Mouse (Mus musculus) forebrain, embryonic 11.5 days (tissue): ENCODE measurements around the gene Filip1l. TPM values are rescaled to one million over a fixed set of nuclear protein-coding genes. Genes with fewer than 3 reads are reported as not detected.

Experiments
- ATAC-seq: fragments of 200-750 bp; cut with Nextera tagmentation; replicated peaks from 2 replicates; pipeline ENCODE4 v1.8.0; 2017; ENCODE audit warnings: moderate TSS enrichment; ENCODE audit not compliant: low FRiP score
- DNase-seq: peaks from one replicate; pipeline ENCODE4 v3.0.0-alpha.2; 2017; ENCODE audit warnings: low spot score
- H3K27ac ChIP-seq: fragments of 300-500 bp; sonication (generic); 2 replicates; pipeline ENCODE4 v1.5.1; 2014; ENCODE audit warnings: low read depth, low read length
- H3K27me3 ChIP-seq: fragments of 300-500 bp; sonication (generic); 2 replicates; pipeline ENCODE4 v1.6.1; 2014; ENCODE audit warnings: mild to moderate bottlenecking, low read length, mixed read lengths; ENCODE audit not compliant: control insufficient read depth, insufficient read depth
- H3K36me3 ChIP-seq: fragments of 300-500 bp; sonication (generic); 2 replicates; pipeline ENCODE4 v1.6.1; 2014; ENCODE audit warnings: mild to moderate bottlenecking, low read length, moderate library complexity, mixed read lengths; ENCODE audit not compliant: control insufficient read depth, insufficient read depth
- H3K4me1 ChIP-seq: fragments of 300-500 bp; sonication (generic); replicated peaks from 2 replicates; pipeline ENCODE4 v1.6.1; 2014; ENCODE audit warnings: low read length, mixed read lengths; ENCODE audit not compliant: control insufficient read depth, insufficient read depth
- H3K4me2 ChIP-seq: fragments of 300-500 bp; sonication (generic); 2 replicates; pipeline ENCODE4 v1.6.1; 2014; ENCODE audit warnings: low read depth, mild to moderate bottlenecking, low read length, moderate library complexity, mixed read lengths; ENCODE audit not compliant: severe bottlenecking
- H3K4me3 ChIP-seq: fragments of 300-500 bp; sonication (generic); 2 replicates; pipeline ENCODE4 v1.5.1; 2014; ENCODE audit warnings: low read depth, low read length
- H3K9ac ChIP-seq: fragments of 300-500 bp; sonication (generic); 2 replicates; pipeline ENCODE4 v1.6.1; 2014; ENCODE audit warnings: low read length
- H3K9me3 ChIP-seq: fragments of 300-500 bp; sonication (generic); 2 replicates; pipeline ENCODE4 v1.6.1; 2016; ENCODE audit warnings: low read length, mixed read lengths; ENCODE audit not compliant: control insufficient read depth
- WGBS: fragments of 180-500 bp; shearing (Covaris S2); extraction: QIAGEN DNeasy Blood & Tissue Kit; methylation state at CpG from one replicate; pipeline ENCODE4 v1.1.7; 2014; 5-methylcytosine and 5-hydroxymethylcytosine counted together
- polyA plus RNA-seq: library from polyadenylated mRNA; unstranded; fragments of >200 nt; fragmentation: Nextera tagmentation; extraction: Ambion mirVana; gene quantifications from 2 replicates; pipeline ENCODE4 v1.2.1, GENCODE M21; 2014

The Filip1l gene
- polyA plus RNA-seq, 1 experiment from 2014 or later, result 10.0 TPM

- WGBS, result 87% methylated on average over 2 of the region's 2 CpGs
- Histone ChIP-seq H3K9me3 (no peaks in the 10 kb centered on the region), H3K4me3 (no peak overlapping the region), H3K4me2 (no peak overlapping the region), H3K9ac (no peak overlapping the region), H3K27ac (no peak overlapping the region), H3K27me3 (no peaks in the 10 kb centered on the region), H3K4me1 (no peaks in the 10 kb centered on the region), H3K36me3 (no peaks in the 10 kb centered on the region)
- ATAC-seq (no peak), DNase-seq (no peak)
Observed at GRCm38 (mm10) chr16:57582008-57582407, 229.1 kb downstream of the Filip1l start.

GRCm38 (mm10) chr16:57585201-57585600 lies 232.3 kb downstream of the Filip1l start:
- no peak overlapping the region for H3K9ac ChIP-seq
- no peaks in the 10 kb centered on the region for H3K4me1 ChIP-seq
- no peak overlapping the region for H3K4me2 ChIP-seq
- H3K4me3 ChIP-seq, result no peak overlapping the region
- H3K9me3 ChIP-seq, result no peaks in the 10 kb centered on the region
- DNase-seq, result no peak
- H3K27me3 ChIP-seq, result no peaks in the 10 kb centered on the region
- 68% methylated on average over 3 of the region's 3 CpGs for WGBS
- H3K36me3 ChIP-seq, result no peaks in the 10 kb centered on the region
- H3K27ac ChIP-seq, result no peak overlapping the region
- ATAC-seq, result no peak

DNA sequence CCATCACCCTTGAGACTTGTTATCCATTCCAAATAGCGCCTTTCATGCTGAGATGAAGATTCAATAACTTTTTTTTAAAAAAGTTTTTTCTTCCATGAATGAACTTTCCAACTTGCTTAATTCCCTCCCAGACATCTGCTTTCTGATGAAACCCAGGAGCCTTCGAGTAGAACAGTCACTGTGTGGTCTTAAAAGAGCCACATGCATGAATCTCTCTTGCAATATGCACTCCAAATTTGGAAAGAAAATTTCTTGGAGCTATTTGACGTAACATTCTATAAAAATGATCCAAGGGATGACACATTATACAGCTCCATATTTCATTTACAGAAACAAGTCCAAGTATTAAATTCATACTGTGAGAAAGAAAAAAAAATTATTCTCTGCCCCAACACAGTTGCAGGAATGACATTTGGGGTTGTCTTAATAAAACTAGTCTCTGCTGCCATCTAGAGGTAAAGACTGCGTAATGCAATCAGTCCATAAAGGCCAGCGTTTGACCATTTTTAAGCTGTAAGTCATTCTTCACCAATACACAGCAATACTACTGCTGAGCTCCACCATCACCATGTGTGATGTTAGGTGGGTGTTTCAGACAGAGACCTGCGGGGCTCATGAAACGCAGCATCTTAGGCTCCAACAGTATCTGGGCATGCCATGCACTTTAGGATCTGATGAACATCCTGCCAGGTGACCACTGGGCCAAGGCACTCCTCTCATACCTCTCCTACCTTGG lies 240.7 kb downstream of the Filip1l start:
- 43% methylated on average over 7 of the region's 7 CpGs for WGBS
- Histone ChIP-seq H3K27me3 (no peaks in the 10 kb centered on the region), H3K27ac (no peak overlapping the region), H3K9me3 (no peaks in the 10 kb centered on the region), H3K36me3 (no peaks in the 10 kb centered on the region), H3K4me2 (no peak overlapping the region), H3K9ac (no peak overlapping the region), H3K4me3 (no peak overlapping the region), H3K4me1 (no peaks in the 10 kb centered on the region)
- DNase-seq, result no peak
- ATAC-seq, result peak; percentile 61; the same call in 1 of the 2 replicates

- no peak overlapping the region for H3K9ac ChIP-seq
- H3K9me3 ChIP-seq, result no peaks in the 10 kb centered on the region
- no peaks in the 10 kb centered on the region for H3K36me3 ChIP-seq
- no peak overlapping the region for H3K27ac ChIP-seq
- no peaks in the 10 kb centered on the region for H3K4me1 ChIP-seq
- no peak overlapping the region for H3K4me3 ChIP-seq
- H3K4me2 ChIP-seq, result no peak overlapping the region
- WGBS, result 89% methylated on average over 4 of the region's 4 CpGs
- DNase-seq (no peak), ATAC-seq (no peak)
- H3K27me3 ChIP-seq, result no peaks in the 10 kb centered on the region
Observed at GRCm38 (mm10) chr16:57597295-57597957, 244.5 kb downstream of the Filip1l start.

GRCm38 (mm10) chr16:57601031-57601430 lies 248.1 kb downstream of the Filip1l start:
- DNase-seq (no peak), ATAC-seq (no peak)
- no peak overlapping the region for H3K4me2 ChIP-seq
- no peaks in the 10 kb centered on the region for H3K4me1 ChIP-seq
- no peaks in the 10 kb centered on the region for H3K36me3 ChIP-seq
- H3K9me3 ChIP-seq, result no peaks in the 10 kb centered on the region
- H3K9ac ChIP-seq, result no peak overlapping the region
- H3K27ac ChIP-seq, result no peak overlapping the region
- no peaks in the 10 kb centered on the region for H3K27me3 ChIP-seq
- no peak overlapping the region for H3K4me3 ChIP-seq

- peak within 1 kb of the TSS; percentile 80 for H3K4me3 ChIP-seq
- ATAC-seq (peak; percentile 94), DNase-seq (peak; percentile 95)
- H3K9me3 ChIP-seq, result no peaks in the 10 kb centered on the region
- H3K27me3 ChIP-seq, result no peaks in the 10 kb centered on the region
- no peaks in the 10 kb centered on the region for H3K36me3 ChIP-seq
- peak within 1 kb of the TSS; percentile 62 for H3K4me2 ChIP-seq
- peak within 1 kb of the TSS; percentile 72 for H3K9ac ChIP-seq
- H3K4me1 ChIP-seq, result no peaks in the 10 kb centered on the region; the same call in 1 of the 2 replicates
- no peak within 1 kb of the TSS for H3K27ac ChIP-seq
- WGBS, result under 1% methylated on average over 64 of the region's 64 CpGs
Observed at GRCm38 (mm10) chr16:57606444-57607227, 253.7 kb downstream of the Filip1l start, which contains the start of gene Cmss1. Cmss1 (minus strand) TSS chr16:57606864.

- no peaks in the 10 kb centered on the region; the same call in 1 of the 2 replicates for H3K4me1 ChIP-seq
- no peaks in the 10 kb centered on the region for H3K27me3 ChIP-seq
- H3K36me3 ChIP-seq, result no peaks in the 10 kb centered on the region
- DNase-seq, result no peak
- H3K4me2 ChIP-seq, result no peak overlapping the region
- H3K27ac ChIP-seq, result no peak overlapping the region
- H3K4me3 ChIP-seq, result no peak overlapping the region
- WGBS, result 10% methylated on average over 1 of the region's 1 CpGs
- H3K9me3 ChIP-seq, result no peaks in the 10 kb centered on the region
- ATAC-seq, result no peak
- no peak overlapping the region for H3K9ac ChIP-seq
Observed at GRCm38 (mm10) chr16:57611768-57612167, 258.9 kb downstream of the Filip1l start.
